Mouse (Mus musculus) central nervous system, embryonic 11.5 days (tissue): ENCODE data around the gene 4930564D02Rik. TPM values are rescaled to one million over a fixed set of nuclear protein-coding genes. Genes with fewer than 3 reads are reported as not detected.

Experiments
- polyA plus RNA-seq: library from polyadenylated mRNA; depleted of rRNA; stranded (reverse); fragments of >200 nt; gene quantifications from 2 replicates; pipeline ENCODE4 v1.2.3, GENCODE M21; 2012; rRNA removed

4930564D02Rik gene
- not detected in 2 replicates for polyA plus RNA-seq

GRCm38 (mm10) chr3:105066544-105066943 is at the start of gene 4930564D02Rik:
TSS of gene 4930564D02Rik (plus strand) at chr3:105066844.

GRCm38 (mm10) chr3:105052937-105053697 is 13.5 kb upstream of the 4930564D02Rik start, which contains the start of gene Cttnbp2nl:
TSS of gene Cttnbp2nl (minus strand) at chr3:105053146.

Other genes with a start within 250 kb of the 4930564D02Rik start
- 12.4 and 22.2 TPM in 2 replicates for gene Mov10, start 248.3 kb upstream of the 4930564D02Rik start, polyA plus RNA-seq
- 15.5 and 16.6 TPM in 2 replicates for gene St7l, start 202.8 kb upstream of the 4930564D02Rik start, polyA plus RNA-seq
- gene Capza1, start 202.3 kb upstream of the 4930564D02Rik start, polyA plus RNA-seq, result 53.1 and 103 TPM in 2 replicates
- 3.0 and 3.6 TPM in 2 replicates for gene Wnt2b, start 104.9 kb upstream of the 4930564D02Rik start, polyA plus RNA-seq
- gene Cttnbp2nl, start 13.7 kb upstream of the 4930564D02Rik start, polyA plus RNA-seq, result 17.8 and 17.9 TPM in 2 replicates